Mouse (Mus musculus): ENCODE data around the gene Gm14862. TPM values are rescaled to one million over a fixed set of nuclear protein-coding genes. Genes with fewer than 3 reads are reported as not detected.
"Not testable (repeated sequence)": the region's sequence is repeated elsewhere in the genome, so short reads cannot be mapped to it uniquely, and the experiment has no call there.

Gene Gm14862
- not detected in 2 replicates for polyA plus RNA-seq (2015; fragmentation: Nextera tagmentation; extraction: Ambion mirVana)

GRCm38 (mm10) chrX:9256766-9257165 is at the start of gene Gm14862:
Gene Gm14862 (minus strand): TSS chrX:9256899.
- no peak within 1 kb of the TSS for H3K27ac ChIP-seq (replicated peaks)
- H3K4me1 ChIP-seq: no peaks in the 10 kb centered on the region
- H3K9me3 ChIP-seq (replicated peaks): no peaks in the 10 kb centered on the region
- H3K27me3 ChIP-seq: no peaks in the 10 kb centered on the region
- no peak within 1 kb of the TSS for H3K9ac ChIP-seq
- 77% methylated on average over 5 of the region's 5 CpGs for WGBS
- H3K36me3 ChIP-seq: no peaks in the 10 kb centered on the region
- H3K4me2 ChIP-seq (replicated peaks): no peak within 1 kb of the TSS
- no peak within 1 kb of the TSS for H3K4me3 ChIP-seq (replicated peaks)
- ATAC-seq (ENCODE audit: insufficient number of reproducible peaks, low FRiP score, low TSS enrichment, low read depth): no peak

- ATAC-seq (ENCODE audit: insufficient number of reproducible peaks, low FRiP score, low TSS enrichment, low read depth): no peak
- Histone ChIP-seq H3K4me1 (no peaks in the 10 kb centered on the region), H3K4me2 (replicated peaks) (no peak overlapping the region), H3K27ac (replicated peaks) (no peak overlapping the region), H3K27me3 (no peaks in the 10 kb centered on the region), H3K9ac (no peak overlapping the region), H3K36me3 (no peaks in the 10 kb centered on the region), H3K4me3 (replicated peaks) (no peak overlapping the region), H3K9me3 (replicated peaks) (no peaks in the 10 kb centered on the region)
- WGBS: 71% methylated on average over 1 of the region's 1 CpGs
Measured at GRCm38 (mm10) chrX:9303455-9303854, 46.8 kb upstream of the Gm14862 start.

GRCm38 (mm10) chrX:9302791-9303190 is 46.1 kb upstream of the Gm14862 start:
- no peak overlapping the region for H3K27ac ChIP-seq (replicated peaks)
- 72% methylated on average over 5 of the region's 5 CpGs for WGBS
- no peaks in the 10 kb centered on the region for H3K9me3 ChIP-seq (replicated peaks)
- no peak overlapping the region for H3K9ac ChIP-seq
- H3K4me1 ChIP-seq: no peaks in the 10 kb centered on the region
- no peak overlapping the region for H3K4me3 ChIP-seq (replicated peaks)
- no peak overlapping the region for H3K4me2 ChIP-seq (replicated peaks)
- no peaks in the 10 kb centered on the region for H3K27me3 ChIP-seq
- no peaks in the 10 kb centered on the region for H3K36me3 ChIP-seq
- no peak for ATAC-seq (ENCODE audit: insufficient number of reproducible peaks, low FRiP score, low TSS enrichment, low read depth)

- ATAC-seq (ENCODE audit: insufficient number of reproducible peaks, low FRiP score, low TSS enrichment, low read depth): no peak
- Histone ChIP-seq H3K9ac (no peak overlapping the region), H3K4me2 (replicated peaks) (no peak overlapping the region), H3K4me3 (replicated peaks) (no peak overlapping the region), H3K27ac (replicated peaks) (no peak overlapping the region), H3K36me3 (no peaks in the 10 kb centered on the region), H3K27me3 (no peaks in the 10 kb centered on the region), H3K9me3 (replicated peaks) (no peaks in the 10 kb centered on the region), H3K4me1 (no peaks in the 10 kb centered on the region)
- WGBS: 84% methylated on average over 5 of the region's 5 CpGs
Measured at GRCm38 (mm10) chrX:9298413-9298864, 41.7 kb upstream of the Gm14862 start.

GRCm38 (mm10) chrX:9293140-9293829 is 36.6 kb upstream of the Gm14862 start:
- H3K27me3 ChIP-seq; ATAC-seq (ENCODE audit: insufficient number of reproducible peaks, low FRiP score, low TSS enrichment, low read depth); H3K4me3 ChIP-seq (replicated peaks); H3K9ac ChIP-seq; H3K4me2 ChIP-seq (replicated peaks); H3K9me3 ChIP-seq (replicated peaks); H3K4me1 ChIP-seq; H3K36me3 ChIP-seq; H3K27ac ChIP-seq (replicated peaks): not testable (repeated sequence)
- 83% methylated on average over 4 of the region's 4 CpGs for WGBS

- not testable (repeated sequence) for H3K4me2 ChIP-seq (replicated peaks); H3K9ac ChIP-seq; H3K4me1 ChIP-seq; H3K9me3 ChIP-seq (replicated peaks); H3K27ac ChIP-seq (replicated peaks); H3K27me3 ChIP-seq; H3K36me3 ChIP-seq; H3K4me3 ChIP-seq (replicated peaks); ATAC-seq (ENCODE audit: insufficient number of reproducible peaks, low FRiP score, low TSS enrichment, low read depth)
- no CpG with 5 or more reads among the region's 1 CpGs for WGBS
Measured at GRCm38 (mm10) chrX:9283464-9283863, 26.8 kb upstream of the Gm14862 start, which contains the start of gene H2al1m. Gene H2al1m (plus strand): TSS chrX:9283764.

GRCm38 (mm10) chrX:9274321-9274720 is 17.6 kb upstream of the Gm14862 start:
- Histone ChIP-seq H3K27me3 (no peaks in the 10 kb centered on the region), H3K9ac (no peak overlapping the region), H3K27ac (replicated peaks) (no peak overlapping the region), H3K4me3 (replicated peaks) (no peak overlapping the region), H3K4me1 (no peaks in the 10 kb centered on the region), H3K9me3 (replicated peaks) (no peaks in the 10 kb centered on the region), H3K4me2 (replicated peaks) (no peak overlapping the region), H3K36me3 (no peaks in the 10 kb centered on the region)
- ATAC-seq (ENCODE audit: insufficient number of reproducible peaks, low FRiP score, low TSS enrichment, low read depth): no peak
- WGBS: 70% methylated on average over 8 of the region's 8 CpGs

- H3K27ac ChIP-seq (replicated peaks): no peak overlapping the region
- WGBS: 53% methylated on average over 12 of the region's 12 CpGs
- peak overlapping the region; percentile 56 for H3K4me2 ChIP-seq (replicated peaks)
- peak overlapping the region; percentile 55 for H3K4me3 ChIP-seq (replicated peaks)
- no peak for ATAC-seq (ENCODE audit: insufficient number of reproducible peaks, low FRiP score, low TSS enrichment, low read depth)
- H3K4me1 ChIP-seq: no peaks in the 10 kb centered on the region
- H3K9ac ChIP-seq: no peak overlapping the region
- no peaks in the 10 kb centered on the region for H3K9me3 ChIP-seq (replicated peaks)
- no peaks in the 10 kb centered on the region for H3K27me3 ChIP-seq
- H3K36me3 ChIP-seq: no peaks in the 10 kb centered on the region
Measured at GRCm38 (mm10) chrX:9273377-9274002, 16.8 kb upstream of the Gm14862 start.

- Histone ChIP-seq H3K9me3 (replicated peaks) (no peaks in the 10 kb centered on the region), H3K4me3 (replicated peaks) (peak within 1 kb of the TSS; percentile 55), H3K9ac (peak within 1 kb of the TSS; percentile 15; the same call in 1 of the 2 replicates), H3K27me3 (no peaks in the 10 kb centered on the region), H3K36me3 (no peaks in the 10 kb centered on the region), H3K4me2 (replicated peaks) (peak within 1 kb of the TSS; percentile 56), H3K4me1 (no peaks in the 10 kb centered on the region), H3K27ac (replicated peaks) (no peak within 1 kb of the TSS)
- ATAC-seq (ENCODE audit: insufficient number of reproducible peaks, low FRiP score, low TSS enrichment, low read depth): peak; percentile 85
- WGBS: 14% methylated on average over 85 of the region's 94 CpGs
Measured at GRCm38 (mm10) chrX:9272460-9273361, 16.0 kb upstream of the Gm14862 start, which contains the start of gene Xk. Gene Xk (plus strand): TSS chrX:9272756.

GRCm38 (mm10) chrX:9271947-9272459 is 15.3 kb upstream of the Gm14862 start:
- H3K27me3 ChIP-seq: no peaks in the 10 kb centered on the region
- H3K36me3 ChIP-seq: no peaks in the 10 kb centered on the region
- H3K27ac ChIP-seq (replicated peaks): no peak overlapping the region
- H3K9me3 ChIP-seq (replicated peaks): no peaks in the 10 kb centered on the region
- no peaks in the 10 kb centered on the region for H3K4me1 ChIP-seq
- peak overlapping the region; percentile 56 for H3K4me2 ChIP-seq (replicated peaks)
- peak overlapping the region; percentile 55 for H3K4me3 ChIP-seq (replicated peaks)
- ATAC-seq (ENCODE audit: insufficient number of reproducible peaks, low FRiP score, low TSS enrichment, low read depth): no peak
- 25% methylated on average over 8 of the region's 8 CpGs for WGBS
- no peak overlapping the region for H3K9ac ChIP-seq

- Histone ChIP-seq H3K4me2 (replicated peaks) (no peak overlapping the region), H3K9ac (no peak overlapping the region), H3K27ac (replicated peaks) (no peak overlapping the region), H3K4me3 (replicated peaks) (no peak overlapping the region), H3K9me3 (replicated peaks) (no peaks in the 10 kb centered on the region), H3K4me1 (no peaks in the 10 kb centered on the region), H3K36me3 (no peaks in the 10 kb centered on the region), H3K27me3 (no peaks in the 10 kb centered on the region)
- 69% methylated on average over 3 of the region's 3 CpGs for WGBS
- no peak for ATAC-seq (ENCODE audit: insufficient number of reproducible peaks, low FRiP score, low TSS enrichment, low read depth)
Measured at GRCm38 (mm10) chrX:9271112-9271511, 14.4 kb upstream of the Gm14862 start.
